Mouse (Mus musculus) MEL (cell line): ENCODE data around the gene Wnt7b.

Experiments used
- CTCF ChIP-seq, 3 experiments: IDR thresholded peaks in 2 of 3; conservative IDR thresholded peaks in 1 of 3; 2 replicates each; pipeline ENCODE4 v1.5.1; 2011 to 2012; ENCODE audit warnings: low read length in 3 of 3, low read depth in 2 of 3, mild to moderate bottlenecking in 2 of 3, improper control_type of control experiment in 1 of 3, inconsistent platforms in 1 of 3, mixed read lengths in 1 of 3, moderate library complexity in 1 of 3; ENCODE audit not compliant: control insufficient read depth in 1 of 3, insufficient read depth in 1 of 3, poor library complexity in 1 of 3, severe bottlenecking in 1 of 3
- EP300 ChIP-seq, 2 experiments: IDR thresholded peaks; 2 replicates each; pipeline ENCODE4 v1.6.1; 2011; ENCODE audit warnings: improper control_type of control experiment in 2 of 2, low read length in 2 of 2, low read depth in 1 of 2, mild to moderate bottlenecking in 1 of 2
- ETS1 ChIP-seq: IDR thresholded peaks from 2 replicates; pipeline ENCODE4 v1.6.1; 2012; ENCODE audit warnings: low read depth, mild to moderate bottlenecking, inconsistent platforms, low read length, improper control_type of control experiment, moderate library complexity
- GATA1 ChIP-seq: IDR thresholded peaks from 2 replicates; pipeline ENCODE4 v1.6.1; 2011; ENCODE audit warnings: low read depth, low read length, improper control_type of control experiment
- HCFC1 ChIP-seq: IDR thresholded peaks from 2 replicates; pipeline ENCODE4 v1.6.1; 2012; ENCODE audit warnings: low read depth, mild to moderate bottlenecking, inconsistent platforms, low read length, improper control_type of control experiment, moderate library complexity
- JUND ChIP-seq: IDR thresholded peaks from 2 replicates; pipeline ENCODE4 v1.6.1; 2011; ENCODE audit warnings: low read depth, mild to moderate bottlenecking, improper control_type of control experiment, low read length
- MAZ ChIP-seq: IDR thresholded peaks from 2 replicates; pipeline ENCODE4 v1.6.1; 2012; ENCODE audit warnings: low read depth, mild to moderate bottlenecking, inconsistent platforms, low read length, improper control_type of control experiment
- POLR2A ChIP-seq, 2 experiments: IDR thresholded peaks; 2 replicates each; pipeline ENCODE4 v1.6.1; 2011 to 2012; ENCODE audit warnings: low read length in 2 of 2, mild to moderate bottlenecking in 2 of 2, control low read depth in 1 of 2, improper control_type of control experiment in 1 of 2, low read depth in 1 of 2, moderate library complexity in 1 of 2; ENCODE audit not compliant: control insufficient read depth in 1 of 2, insufficient read depth in 1 of 2, poor library complexity in 1 of 2
- RAD21 ChIP-seq: IDR thresholded peaks from 2 replicates; pipeline ENCODE4 v1.6.1; 2011; ENCODE audit warnings: mild to moderate bottlenecking, low read depth, low read length, improper control_type of control experiment
- SIN3A ChIP-seq: IDR thresholded peaks from 2 replicates; pipeline ENCODE4 v1.6.1; 2012; ENCODE audit warnings: low read length, improper control_type of control experiment, inconsistent platforms
- UBTF ChIP-seq: IDR thresholded peaks from 2 replicates; pipeline ENCODE4 v1.6.1; 2012; ENCODE audit warnings: low read depth, mild to moderate bottlenecking, inconsistent platforms, low read length, improper control_type of control experiment, moderate library complexity, borderline replicate concordance; ENCODE audit not compliant: insufficient read depth
- USF1 ChIP-seq: IDR thresholded peaks from 2 replicates; pipeline ENCODE4 v1.6.1; 2014; ENCODE audit warnings: low read depth, mild to moderate bottlenecking, inconsistent platforms, low read length, improper control_type of control experiment, moderate library complexity

- no peak for TF ChIP-seq MAZ
- TF ChIP-seq ETS1: no peak
- no peak for TF ChIP-seq POLR2A (IDR thresholded peaks at IDR 0.05; ENCODE audit: control insufficient read depth in 1 of 2, insufficient read depth in 1 of 2, low read depth in 1 of 2, low read length in 2 of 2, poor library complexity in 1 of 2)
- no peak for TF ChIP-seq JUND
- no peak for TF ChIP-seq UBTF
- no peak for TF ChIP-seq RAD21
- no peak for TF ChIP-seq GATA1
- no peak for TF ChIP-seq CTCF (IDR thresholded peaks at IDR 0.05 in 2 of 3, conservative IDR thresholded peaks at IDR 0.05 in 1 of 3; ENCODE audit: control insufficient read depth in 1 of 3, insufficient read depth in 1 of 3, low read depth in 2 of 3, low read length in 3 of 3, poor library complexity in 1 of 3, severe bottlenecking in 1 of 3)
- no peak for TF ChIP-seq HCFC1
- TF ChIP-seq USF1: no peak
- TF ChIP-seq EP300 (IDR thresholded peaks at IDR 0.05; ENCODE audit: low read depth in 1 of 2, low read length in 2 of 2): no peak
- TF ChIP-seq SIN3A: no peak
These were observed 659 bp downstream of the Wnt7b start for GRCm38 (mm10) chr15:85581563-85582064.
